Mouse (Mus musculus): ENCODE results near the gene Mybpc2.

DNA sequence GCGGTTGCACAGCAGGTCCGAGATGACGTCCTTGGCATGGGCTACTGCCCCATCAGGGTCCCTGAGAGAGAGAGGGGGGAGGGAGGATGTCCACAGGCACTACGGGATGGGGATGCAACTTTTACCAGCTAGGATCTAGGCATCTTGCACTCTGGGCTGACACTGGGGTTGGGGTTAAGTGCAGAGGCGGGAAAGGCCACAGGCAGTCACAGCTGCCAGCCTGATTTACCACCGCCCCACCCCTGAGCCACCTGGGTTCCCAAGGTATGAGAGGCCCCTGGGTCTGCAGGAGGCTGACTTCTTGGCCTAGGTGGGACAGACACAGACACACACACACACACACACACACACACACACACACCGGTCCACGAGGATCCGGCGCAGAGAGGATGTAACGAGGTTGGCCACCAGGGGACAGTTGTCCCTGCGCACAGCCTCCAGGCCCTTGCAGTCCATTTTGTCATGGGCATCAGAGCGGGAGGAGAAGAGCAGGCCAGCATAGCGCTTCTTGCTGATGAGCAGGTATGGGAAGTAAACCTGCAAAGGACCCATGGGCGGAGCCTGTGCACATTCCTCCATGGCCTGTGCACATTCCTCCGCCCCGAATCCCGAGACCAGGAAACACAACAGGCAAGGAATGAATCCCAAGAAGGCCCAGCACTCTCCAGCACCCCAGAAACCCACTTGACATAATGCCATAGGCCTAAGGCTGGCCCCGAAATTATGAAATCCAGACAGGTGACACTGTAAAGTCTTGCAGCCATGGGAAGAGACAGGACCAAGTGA lies 10.4 kb upstream of the Mybpc2 start:
- TF ChIP-seq MAX (IDR thresholded peaks at IDR 0.05; ENCODE audit: low read depth) (no peak), POLR2AphosphoS2 (IDR thresholded peaks at IDR 0.05; ENCODE audit: insufficient read length, low read depth) (no peak), POLR2A (IDR thresholded peaks at IDR 0.05; ENCODE audit: insufficient read length, low read depth) (no peak), MYOD1 (IDR thresholded peaks at IDR 0.05; ENCODE audit: control insufficient read depth in 1 of 3, insufficient read length in 2 of 3, low read depth in 2 of 3) (no peak), TCF12 (IDR thresholded peaks at IDR 0.05; ENCODE audit: insufficient read depth, poor library complexity, severe bottlenecking) (no peak), USF1 (IDR thresholded peaks at IDR 0.05; ENCODE audit: low read depth) (no peak), E2F4 (IDR thresholded peaks at IDR 0.05; ENCODE audit: insufficient read depth) (no peak), REST (IDR thresholded peaks at IDR 0.05; ENCODE audit: insufficient read depth, insufficient read length) (no peak), CEBPB (IDR thresholded peaks at IDR 0.05; ENCODE audit: insufficient read depth, poor library complexity, severe bottlenecking) (no peak), SRF (IDR thresholded peaks at IDR 0.05; ENCODE audit: control insufficient read depth, insufficient read length, low read depth) (no peak), TCF3 (IDR thresholded peaks at IDR 0.05; ENCODE audit: insufficient read length, low read depth) (no peak)
